ENCODE assay signal across 15 mouse cellular contexts in genomic region chr12:107962852-107963251, GRCm38 (mm10). TPM values are rescaled to one million over a fixed set of nuclear protein-coding genes. Genes with fewer than 3 reads are reported as not detected.
DNase-seq lines count a peak whose midpoint lies in the region; ATAC-seq lines count a peak whose summit lies in the region.
"Had no signal": no experiment of that assay in that cellular context is flagged by ENCODE, and none has a peak within 500 bp of the region (broad histone marks: within the 10 kb centered on the region; RNA-seq: fewer than 3 reads in every experiment).

No protein-coding gene starts in this region.

- H3K4me2 ChIP-seq in hindbrain, embryonic 14.5 days (replicated peaks), result no peak overlapping the region
- no peak overlapping the region for H3K4me2 ChIP-seq in forebrain, embryonic 11.5 days (ENCODE audit: low read depth, low read length, severe bottlenecking)
- H3K4me2 ChIP-seq in limb, embryonic 13.5 days (replicated peaks), result no peak overlapping the region
- H3K4me2 ChIP-seq: liver, embryonic 13.5 days; midbrain, embryonic 12.5 days had no signal

- H3K4me3 ChIP-seq in hindbrain, embryonic 14.5 days (replicated peaks; ENCODE audit: low read length), result no peak overlapping the region
- H3K4me3 ChIP-seq in hindbrain, embryonic 10.5 days, result no peak overlapping the region
- H3K4me3 ChIP-seq in embryonic facial prominence, embryonic 10.5 days, result no peak overlapping the region
- H3K4me3 ChIP-seq in forebrain, embryonic 11.5 days (ENCODE audit: low read depth, low read length), result no peak overlapping the region
- H3K4me3 ChIP-seq in limb, embryonic 13.5 days, result no peak overlapping the region
- H3K4me3 ChIP-seq: liver, embryonic 13.5 days; midbrain, embryonic 12.5 days had no signal

- intact Hi-C loops in gastrocnemius, postnatal 14 days (cut with DNase I; ENCODE audit: low total_unique reads), result no loop called here

- no peaks in the 10 kb centered on the region for H3K9me3 ChIP-seq in hindbrain, embryonic 14.5 days (ENCODE audit: control insufficient read depth, low read length)
- no peaks in the 10 kb centered on the region for H3K9me3 ChIP-seq in hindbrain, embryonic 10.5 days
- no peaks in the 10 kb centered on the region for H3K9me3 ChIP-seq in embryonic facial prominence, embryonic 10.5 days
- no peaks in the 10 kb centered on the region for H3K9me3 ChIP-seq in forebrain, embryonic 11.5 days (ENCODE audit: control insufficient read depth, low read length)
- H3K9me3 ChIP-seq in limb, embryonic 13.5 days, result no peaks in the 10 kb centered on the region
- H3K9me3 ChIP-seq: liver, embryonic 13.5 days; midbrain, embryonic 12.5 days had no signal

- H3K27me3 ChIP-seq in hindbrain, embryonic 14.5 days (ENCODE audit: control insufficient read depth, insufficient read depth, low read length), result no peaks in the 10 kb centered on the region
- peaks cover 4% of the 10 kb centered on the region; the same call in 1 of the 2 replicates for H3K27me3 ChIP-seq in hindbrain, embryonic 10.5 days (ENCODE audit: insufficient read depth, poor library complexity, severe bottlenecking)
- no peaks in the 10 kb centered on the region for H3K27me3 ChIP-seq in embryonic facial prominence, embryonic 10.5 days (replicated peaks; ENCODE audit: low read depth, poor library complexity, severe bottlenecking)
- H3K27me3 ChIP-seq in forebrain, embryonic 11.5 days (ENCODE audit: control insufficient read depth, insufficient read depth, low read length), result no peaks in the 10 kb centered on the region
- H3K27me3 ChIP-seq in limb, embryonic 13.5 days, result no peaks in the 10 kb centered on the region
- H3K27me3 ChIP-seq: liver, embryonic 13.5 days; midbrain, embryonic 12.5 days had no signal

- no peak overlapping the region for H3K9ac ChIP-seq in hindbrain, embryonic 14.5 days
- no peak overlapping the region for H3K9ac ChIP-seq in forebrain, embryonic 11.5 days (ENCODE audit: low read length)
- peak overlapping the region; percentile 43; the same call in 1 of the 2 replicates for H3K9ac ChIP-seq in limb, embryonic 13.5 days
- H3K9ac ChIP-seq: liver, embryonic 13.5 days had no signal

- H3K27ac ChIP-seq in hindbrain, embryonic 14.5 days, result peak overlapping the region; percentile 61; the same call in 1 of the 2 replicates
- H3K27ac ChIP-seq in hindbrain, embryonic 10.5 days, result no peak overlapping the region
- peak overlapping the region; percentile 31; the same call in 1 of the 2 replicates for H3K27ac ChIP-seq in embryonic facial prominence, embryonic 10.5 days (replicated peaks)
- peak overlapping the region; percentile 28; the same call in 1 of the 2 replicates for H3K27ac ChIP-seq in forebrain, embryonic 11.5 days (ENCODE audit: low read depth, low read length)
- H3K27ac ChIP-seq in limb, embryonic 13.5 days, result no peak overlapping the region
- H3K27ac ChIP-seq: liver, embryonic 13.5 days had no signal

- no peak for ATAC-seq in hindbrain, embryonic 14.5 days (ENCODE audit: low FRiP score)
- no peak for ATAC-seq in forebrain, embryonic 11.5 days (replicated peaks; ENCODE audit: low FRiP score)
- ATAC-seq in limb, embryonic 13.5 days (ENCODE audit: low FRiP score, low read depth), result no peak

- H3K36me3 ChIP-seq in hindbrain, embryonic 14.5 days (replicated peaks; ENCODE audit: control insufficient read depth, insufficient read depth), result no peaks in the 10 kb centered on the region
- no peaks in the 10 kb centered on the region for H3K36me3 ChIP-seq in hindbrain, embryonic 10.5 days
- H3K36me3 ChIP-seq in embryonic facial prominence, embryonic 10.5 days (replicated peaks), result peaks cover 23% of the 10 kb centered on the region; the same call in 1 of the 2 replicates
- no peaks in the 10 kb centered on the region; the same call in 1 of the 2 replicates for H3K36me3 ChIP-seq in forebrain, embryonic 11.5 days (ENCODE audit: control insufficient read depth, insufficient read depth, low read length)
- H3K36me3 ChIP-seq in limb, embryonic 13.5 days, result no peaks in the 10 kb centered on the region
- H3K36me3 ChIP-seq: liver, embryonic 13.5 days; midbrain, embryonic 12.5 days had no signal

- 53% methylated on average over 7 of the region's 7 CpGs for whole genome bisulfite sequencing in hindbrain, embryonic 14.5 days
- 74% methylated on average over 7 of the region's 7 CpGs for WGBS in hindbrain, embryonic 10.5 days
- WGBS in embryonic facial prominence, embryonic 10.5 days, result 56% methylated on average over 7 of the region's 7 CpGs
- 54% methylated on average over 7 of the region's 7 CpGs for WGBS in forebrain, embryonic 11.5 days
- 16% methylated on average over 7 of the region's 7 CpGs for WGBS in limb, embryonic 13.5 days

- peaks cover 52% of the 10 kb centered on the region for H3K4me1 ChIP-seq in hindbrain, embryonic 14.5 days (replicated peaks; ENCODE audit: control insufficient read depth, insufficient read depth, low read length)
- H3K4me1 ChIP-seq in hindbrain, embryonic 10.5 days (replicated peaks), result peaks cover 60% of the 10 kb centered on the region
- peaks cover 94% of the 10 kb centered on the region for H3K4me1 ChIP-seq in embryonic facial prominence, embryonic 10.5 days
- peaks cover 25% of the 10 kb centered on the region for H3K4me1 ChIP-seq in forebrain, embryonic 11.5 days (replicated peaks; ENCODE audit: control insufficient read depth, insufficient read depth, low read length)
- peaks cover 89% of the 10 kb centered on the region for H3K4me1 ChIP-seq in limb, embryonic 13.5 days
- H3K4me1 ChIP-seq: liver, embryonic 13.5 days had no signal

- DNase-seq in hindbrain, embryonic 14.5 days (ENCODE audit: low spot score), result no peak
- DNase-seq in hindbrain, embryonic 10.5 days (ENCODE audit: low spot score), result no peak
- no peak for DNase-seq in embryonic facial prominence, embryonic 10.5 days (ENCODE audit: low spot score)
- DNase-seq in forebrain, embryonic 11.5 days (ENCODE audit: low spot score), result no peak
- no peak for DNase-seq in gastrocnemius, postnatal 14 days
- no peak for DNase-seq in embryo, embryonic 11 days
- DNase-seq: adrenal gland, adult 2 months; cerebellum, adult 9-11 months; kidney, adult 8-10 months; liver, embryonic 13.5 days; lung, postnatal 10 days; right cerebral cortex, postnatal 25 days; thymus, postnatal 36 days had no signal

RNA-seq across cellular contexts. Expression of gene Bcl11b, which starts 40.5 kb away (rescaled TPM):
- 29.6 and 30.7 TPM in 2 replicates for polyA plus RNA-seq in hindbrain, embryonic 14.5 days (2014; fragmentation: Nextera tagmentation; extraction: Ambion mirVana)
- polyA plus RNA-seq in hindbrain, embryonic 10.5 days (2016; fragmentation: Nextera tagmentation; extraction: Ambion mirVana), result 3.0 and 3.3 TPM in 2 replicates
- 7.3 and 10.4 TPM in 2 replicates for polyA plus RNA-seq in embryonic facial prominence, embryonic 10.5 days (2016; fragmentation: Nextera tagmentation; extraction: Ambion mirVana)
- polyA plus RNA-seq in forebrain, embryonic 11.5 days (2014; fragmentation: Nextera tagmentation; extraction: Ambion mirVana), result 19.4 and 24.2 TPM in 2 replicates
- 12.6 and 14.1 TPM in 2 replicates for polyA plus RNA-seq in limb, embryonic 13.5 days (2015; fragmentation: Nextera tagmentation; extraction: Ambion mirVana)
- under 1 TPM; 0.06 to 0.11 TPM for total RNA-seq in gastrocnemius, postnatal 14 days (2021)

Comparison
In these comparisons a context has a peak if more than half of its experiments do, and no peak if none do; other contexts are left out.
1. H3K27ac ChIP-seq: peak in hindbrain, embryonic 14.5 days (single experiment), embryonic facial prominence, embryonic 10.5 days (single experiment) and forebrain, embryonic 11.5 days (single experiment); none in hindbrain, embryonic 10.5 days (single experiment) and limb, embryonic 13.5 days (single experiment).